Mouse (Mus musculus) liver, embryonic 14.5 days (tissue): ENCODE measurements around the gene Vamp1.

Experiments
- CTCF ChIP-seq: IDR thresholded peaks from 2 replicates; pipeline ENCODE4 v1.5.1; 2016; ENCODE audit warnings: antibody characterized with exemption, low read depth, control low read depth
- EP300 ChIP-seq: IDR thresholded peaks from 2 replicates; pipeline ENCODE4 v1.6.1; 2016; ENCODE audit warnings: antibody characterized with exemption, low read depth

GRCm38 (mm10) chr6:125252285-125252684, 36.9 kb downstream of the Vamp1 start:
- TF ChIP-seq CTCF (no peak), EP300 (no peak)
